Mouse (Mus musculus) midbrain, embryonic 14.5 days (tissue): Measurements from ENCODE around the gene Inmt. TPM values are rescaled to one million over a fixed set of nuclear protein-coding genes. Genes with fewer than 3 reads are reported as not detected.

Experiments used
- ATAC-seq: fragments of 200-750 bp; cut with Nextera tagmentation; 2 replicates; pipeline ENCODE4 v1.8.0; 2017; ENCODE audit warnings: moderate number of reproducible peaks, moderate library complexity; ENCODE audit not compliant: low FRiP score, low TSS enrichment
- DNase-seq: peaks from one replicate; pipeline ENCODE4 v3.0.0-alpha.2; 2015
- H3K27ac ChIP-seq: fragments of 300-500 bp; sonication (generic); replicated peaks from 2 replicates; pipeline ENCODE4 v1.5.1; 2014; ENCODE audit warnings: mild to moderate bottlenecking, low read depth, low read length, moderate library complexity
- H3K27me3 ChIP-seq: fragments of 300-500 bp; sonication (generic); 2 replicates; pipeline ENCODE4 v1.6.1; 2014; ENCODE audit warnings: low read length, control low read depth, mixed read lengths; ENCODE audit not compliant: control insufficient read depth, insufficient read depth
- H3K36me3 ChIP-seq: fragments of 300-500 bp; sonication (generic); 2 replicates; pipeline ENCODE4 v1.6.1; 2014; ENCODE audit warnings: low read length, control low read depth; ENCODE audit not compliant: control insufficient read depth, insufficient read depth
- H3K4me1 ChIP-seq: fragments of 300-500 bp; sonication (generic); 2 replicates; pipeline ENCODE4 v1.6.1; 2014; ENCODE audit warnings: mild to moderate bottlenecking, antibody characterized with exemption, low read length, control low read depth; ENCODE audit not compliant: control insufficient read depth, insufficient read depth
- H3K4me2 ChIP-seq: fragments of 300-500 bp; sonication (generic); 2 replicates; pipeline ENCODE4 v1.6.1; 2014; ENCODE audit warnings: mild to moderate bottlenecking, low read length, moderate library complexity
- H3K4me3 ChIP-seq: fragments of 300-500 bp; sonication (generic); replicated peaks from 2 replicates; pipeline ENCODE4 v1.5.1; 2014; ENCODE audit warnings: low read depth, low read length
- H3K9ac ChIP-seq: fragments of 300-500 bp; sonication (generic); replicated peaks from 2 replicates; pipeline ENCODE4 v1.6.1; 2014; ENCODE audit warnings: mild to moderate bottlenecking, low read length, moderate library complexity
- H3K9me3 ChIP-seq: fragments of 300-500 bp; sonication (generic); 2 replicates; pipeline ENCODE4 v1.6.1; 2016; ENCODE audit warnings: low read length, control low read depth, mixed read lengths; ENCODE audit not compliant: control insufficient read depth
- WGBS: fragments of 180-500 bp; shearing (Covaris S2); extraction: QIAGEN DNeasy Blood & Tissue Kit; methylation state at CpG from one replicate; pipeline ENCODE4 v1.1.7; 2014; 5-methylcytosine and 5-hydroxymethylcytosine counted together
- polyA plus RNA-seq: library from polyadenylated mRNA; unstranded; fragments of >200 nt; fragmentation: Nextera tagmentation; extraction: Ambion mirVana; gene quantifications from 2 replicates; pipeline ENCODE4 v1.2.1, GENCODE M21; 2014

Inmt gene
- polyA plus RNA-seq, 1 experiment from 2014 or later, result not detected

- Histone ChIP-seq H3K27me3 (no peaks in the 10 kb centered on the region), H3K36me3 (no peaks in the 10 kb centered on the region), H3K9me3 (no peaks in the 10 kb centered on the region), H3K4me1 (no peaks in the 10 kb centered on the region), H3K27ac (no peak overlapping the region), H3K9ac (no peak overlapping the region), H3K4me3 (no peak overlapping the region), H3K4me2 (no peak overlapping the region)
- WGBS, result 65% methylated on average over 2 of the region's 2 CpGs
- DNase-seq (no peak), ATAC-seq (no peak)
Observed at GRCm38 (mm10) chr6:55175456-55175855, 613 bp upstream of the Inmt start.

GRCm38 (mm10) chr6:55173941-55174349, 898 bp downstream of the Inmt start:
- Histone ChIP-seq H3K4me3 (no peak overlapping the region), H3K36me3 (no peaks in the 10 kb centered on the region), H3K9me3 (no peaks in the 10 kb centered on the region), H3K4me2 (no peak overlapping the region), H3K27me3 (no peaks in the 10 kb centered on the region), H3K27ac (no peak overlapping the region), H3K9ac (no peak overlapping the region), H3K4me1 (no peaks in the 10 kb centered on the region)
- ATAC-seq (no peak), DNase-seq (no peak)
- 31% methylated on average over 3 of the region's 3 CpGs for WGBS

GRCm38 (mm10) chr6:55173171-55173570, 1.7 kb downstream of the Inmt start:
- Histone ChIP-seq H3K4me1 (no peaks in the 10 kb centered on the region), H3K36me3 (no peaks in the 10 kb centered on the region), H3K27me3 (no peaks in the 10 kb centered on the region), H3K9ac (no peak overlapping the region), H3K4me3 (no peak overlapping the region), H3K4me2 (no peak overlapping the region), H3K9me3 (no peaks in the 10 kb centered on the region), H3K27ac (no peak overlapping the region)
- ATAC-seq (no peak), DNase-seq (no peak)
- 75% methylated on average over 10 of the region's 10 CpGs for WGBS

- no peaks in the 10 kb centered on the region for H3K9me3 ChIP-seq
- ATAC-seq (no peak), DNase-seq (peak; percentile 30)
- H3K9ac ChIP-seq, result no peak overlapping the region
- no peak overlapping the region for H3K4me3 ChIP-seq
- no peak overlapping the region for H3K27ac ChIP-seq
- no peaks in the 10 kb centered on the region for H3K4me1 ChIP-seq
- WGBS, result 53% methylated on average over 4 of the region's 4 CpGs
- H3K36me3 ChIP-seq, result no peaks in the 10 kb centered on the region
- H3K27me3 ChIP-seq, result no peaks in the 10 kb centered on the region
- H3K4me2 ChIP-seq, result no peak overlapping the region
Observed at GRCm38 (mm10) chr6:55171638-55172037, 3.2 kb downstream of the Inmt start.

GRCm38 (mm10) chr6:55169818-55170217, 5.0 kb downstream of the Inmt start:
- H3K27me3 ChIP-seq, result no peaks in the 10 kb centered on the region
- no peak overlapping the region for H3K4me2 ChIP-seq
- DNase-seq, result no peak

GRCm38 (mm10) chr6:55166777-55167463, 7.9 kb downstream of the Inmt start:
- Histone ChIP-seq H3K4me2 (no peak overlapping the region), H3K27me3 (no peaks in the 10 kb centered on the region), H3K4me3 (no peak overlapping the region), H3K4me1 (no peaks in the 10 kb centered on the region), H3K27ac (no peak overlapping the region), H3K9ac (no peak overlapping the region), H3K36me3 (no peaks in the 10 kb centered on the region), H3K9me3 (no peaks in the 10 kb centered on the region)
- 51% methylated on average over 7 of the region's 7 CpGs for WGBS
- ATAC-seq, result peak; percentile 37; the same call in 1 of the 2 replicates
- peak; percentile 90 for DNase-seq

More at GRCm38 (mm10) chr6:55169818-55170217, 5.0 kb downstream of the Inmt start:
- no peak overlapping the region for H3K27ac ChIP-seq
- ATAC-seq, result no peak
- no peaks in the 10 kb centered on the region for H3K9me3 ChIP-seq
- WGBS, result 56% methylated on average over 5 of the region's 5 CpGs
- H3K9ac ChIP-seq, result no peak overlapping the region
- no peaks in the 10 kb centered on the region for H3K36me3 ChIP-seq
- H3K4me3 ChIP-seq, result no peak overlapping the region
- H3K4me1 ChIP-seq, result no peaks in the 10 kb centered on the region

GRCm38 (mm10) chr6:55163046-55163584, 11.7 kb downstream of the Inmt start:
- H3K36me3 ChIP-seq, result no peaks in the 10 kb centered on the region
- H3K4me3 ChIP-seq, result no peak overlapping the region
- H3K27me3 ChIP-seq, result no peaks in the 10 kb centered on the region
- H3K4me1 ChIP-seq, result no peaks in the 10 kb centered on the region
- H3K9ac ChIP-seq, result no peak overlapping the region
- no peak for ATAC-seq
- WGBS, result 56% methylated on average over 8 of the region's 8 CpGs
- H3K4me2 ChIP-seq, result no peak overlapping the region
- H3K27ac ChIP-seq, result no peak overlapping the region
- H3K9me3 ChIP-seq, result no peaks in the 10 kb centered on the region
- no peak for DNase-seq

GRCm38 (mm10) chr6:55161311-55161761, 13.5 kb downstream of the Inmt start:
- H3K4me1 ChIP-seq, result no peaks in the 10 kb centered on the region
- no peak for ATAC-seq
- H3K4me2 ChIP-seq, result no peak overlapping the region
- no peak overlapping the region for H3K4me3 ChIP-seq
- no peak for DNase-seq
- no peaks in the 10 kb centered on the region for H3K9me3 ChIP-seq
- H3K36me3 ChIP-seq, result no peaks in the 10 kb centered on the region
- 85% methylated on average over 5 of the region's 5 CpGs for WGBS
- H3K27ac ChIP-seq, result no peak overlapping the region
- no peaks in the 10 kb centered on the region for H3K27me3 ChIP-seq
- no peak overlapping the region for H3K9ac ChIP-seq

- Histone ChIP-seq H3K27ac (no peak overlapping the region), H3K9ac (no peak overlapping the region), H3K4me3 (no peak overlapping the region), H3K27me3 (no peaks in the 10 kb centered on the region), H3K36me3 (no peaks in the 10 kb centered on the region), H3K4me1 (no peaks in the 10 kb centered on the region), H3K9me3 (no peaks in the 10 kb centered on the region), H3K4me2 (no peak overlapping the region)
- DNase-seq, result peak; percentile 15
- 51% methylated on average over 1 of the region's 1 CpGs for WGBS
- no peak for ATAC-seq
Observed at GRCm38 (mm10) chr6:55159256-55159655, 15.6 kb downstream of the Inmt start.
